Mouse (Mus musculus): Measurements from ENCODE around the gene Smim24. TPM values are rescaled to one million over a fixed set of nuclear protein-coding genes. Genes with fewer than 3 reads are reported as not detected.
A peak's percentile ranks its signal among the peaks of the same experiment; 100 is the strongest.

The Smim24 gene
- total and polyA plus RNA-seq, 2 experiments, result 1.3 to 4.1 TPM

DNA sequence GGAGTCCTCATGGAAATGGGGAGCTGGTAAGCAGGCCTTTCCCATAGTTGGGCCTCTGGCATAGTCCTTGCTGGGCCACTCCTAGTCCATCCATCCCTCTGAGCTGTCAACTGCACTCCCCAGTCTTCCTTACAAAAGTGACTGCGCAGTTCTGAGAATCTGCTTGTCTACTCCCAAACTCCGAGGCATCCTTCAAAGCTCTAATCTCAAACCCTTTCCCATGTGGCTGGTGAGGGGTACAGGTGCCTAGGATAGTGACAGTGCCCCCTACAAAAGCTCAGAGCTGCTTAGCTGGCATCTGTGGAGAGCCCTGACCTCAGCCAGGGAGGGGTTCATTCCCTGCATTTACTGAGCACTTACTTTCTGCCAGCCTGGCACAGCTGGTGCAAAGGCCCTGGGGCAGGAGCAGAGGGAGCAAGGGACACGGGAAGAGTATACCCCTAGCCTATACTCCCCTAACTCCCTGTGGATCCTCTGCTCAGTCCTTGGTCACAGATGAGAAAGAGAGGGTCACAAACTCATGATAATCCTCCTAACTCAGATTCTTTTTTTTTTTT lies 29.9 kb downstream of the Smim24 start:
- Histone ChIP-seq H3K27ac (replicated peaks; ENCODE audit: insufficient read depth, low read depth, low read length) (peak overlapping the region; percentile 80), H3K79me2 (ENCODE audit: control insufficient read depth, insufficient read depth, low read length) (peaks cover 65% of the 10 kb centered on the region), H3K36me3 (ENCODE audit: control insufficient read depth, insufficient read depth, low read length) (no peaks in the 10 kb centered on the region), H3K9ac (ENCODE audit: low read depth, low read length) (peak overlapping the region; percentile 60), H3K4me1 (ENCODE audit: control insufficient read depth, insufficient read depth, low read length) (peaks cover 63% of the 10 kb centered on the region), H3K4me3 (ENCODE audit: insufficient read depth, low read depth, low read length) (no peak overlapping the region), H3K27me3 (ENCODE audit: control insufficient read depth, insufficient read depth, low read length) (no peaks in the 10 kb centered on the region)
- TF ChIP-seq POLR2A (IDR thresholded peaks at IDR 0.05; ENCODE audit: extremely low read depth, insufficient read depth, low read length), result no peak
- no peak for TF ChIP-seq CTCF (IDR thresholded peaks at IDR 0.05; ENCODE audit: low read depth, low read length)
- WGBS, result 73% methylated on average over 3 of the region's 3 CpGs
- no peak for DNase-seq (ENCODE audit: extremely low read depth, low read depth, low spot score)

DNA sequence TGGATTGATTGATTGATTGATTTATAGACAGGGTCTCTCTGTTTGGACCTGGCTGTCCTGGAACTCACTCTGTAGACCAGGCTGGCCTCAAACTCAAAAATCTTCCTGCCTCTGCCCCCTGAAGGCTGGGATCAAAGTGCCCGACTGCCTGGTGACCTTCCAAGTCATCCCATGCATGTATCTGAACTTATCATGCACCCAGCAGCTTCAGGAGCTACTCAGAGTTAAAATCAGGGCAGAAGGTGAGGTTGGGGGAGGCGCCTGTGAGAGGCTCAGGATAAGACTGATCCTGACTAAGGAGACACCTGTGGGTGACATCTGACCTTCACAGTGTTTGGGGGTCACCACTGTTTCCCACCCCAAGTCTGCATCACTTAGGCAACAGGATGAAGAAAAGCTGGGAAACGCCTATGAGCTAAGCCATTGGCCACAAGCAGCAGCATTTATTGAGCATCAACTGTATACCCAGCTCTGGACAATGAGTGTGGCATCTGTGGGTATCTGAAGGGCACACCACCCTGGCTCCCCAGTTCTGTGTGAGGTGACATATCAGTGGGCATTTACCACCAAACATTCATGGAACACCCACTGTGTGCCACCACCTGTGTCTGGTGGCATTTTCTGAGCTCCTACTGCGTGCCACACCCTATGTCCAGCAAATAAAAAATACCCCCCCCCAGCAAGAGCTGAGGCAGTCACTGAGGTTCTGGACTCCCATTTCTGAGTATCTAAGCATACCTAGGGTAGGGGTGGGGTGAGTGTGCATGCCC lies 30.8 kb downstream of the Smim24 start:
- WGBS, result 62% methylated on average over 4 of the region's 4 CpGs
- H3K27ac ChIP-seq (replicated peaks; ENCODE audit: insufficient read depth, low read depth, low read length), result peak overlapping the region; percentile 83
- peak overlapping the region; percentile 84; the same call in 1 of the 2 replicates for H3K4me3 ChIP-seq (ENCODE audit: insufficient read depth, low read depth, low read length)
- peaks cover 68% of the 10 kb centered on the region for H3K79me2 ChIP-seq (ENCODE audit: control insufficient read depth, insufficient read depth, low read length)
- no peak for DNase-seq (ENCODE audit: extremely low read depth, low read depth, low spot score)
- no peak for TF ChIP-seq CTCF (IDR thresholded peaks at IDR 0.05; ENCODE audit: low read depth, low read length)
- TF ChIP-seq POLR2A (IDR thresholded peaks at IDR 0.05; ENCODE audit: extremely low read depth, insufficient read depth, low read length), result no peak
- peaks cover 55% of the 10 kb centered on the region for H3K4me1 ChIP-seq (ENCODE audit: control insufficient read depth, insufficient read depth, low read length)
- no peaks in the 10 kb centered on the region for H3K36me3 ChIP-seq (ENCODE audit: control insufficient read depth, insufficient read depth, low read length)
- no peaks in the 10 kb centered on the region for H3K27me3 ChIP-seq (ENCODE audit: control insufficient read depth, insufficient read depth, low read length)
- H3K9ac ChIP-seq (ENCODE audit: low read depth, low read length), result peak overlapping the region; percentile 68

DNA sequence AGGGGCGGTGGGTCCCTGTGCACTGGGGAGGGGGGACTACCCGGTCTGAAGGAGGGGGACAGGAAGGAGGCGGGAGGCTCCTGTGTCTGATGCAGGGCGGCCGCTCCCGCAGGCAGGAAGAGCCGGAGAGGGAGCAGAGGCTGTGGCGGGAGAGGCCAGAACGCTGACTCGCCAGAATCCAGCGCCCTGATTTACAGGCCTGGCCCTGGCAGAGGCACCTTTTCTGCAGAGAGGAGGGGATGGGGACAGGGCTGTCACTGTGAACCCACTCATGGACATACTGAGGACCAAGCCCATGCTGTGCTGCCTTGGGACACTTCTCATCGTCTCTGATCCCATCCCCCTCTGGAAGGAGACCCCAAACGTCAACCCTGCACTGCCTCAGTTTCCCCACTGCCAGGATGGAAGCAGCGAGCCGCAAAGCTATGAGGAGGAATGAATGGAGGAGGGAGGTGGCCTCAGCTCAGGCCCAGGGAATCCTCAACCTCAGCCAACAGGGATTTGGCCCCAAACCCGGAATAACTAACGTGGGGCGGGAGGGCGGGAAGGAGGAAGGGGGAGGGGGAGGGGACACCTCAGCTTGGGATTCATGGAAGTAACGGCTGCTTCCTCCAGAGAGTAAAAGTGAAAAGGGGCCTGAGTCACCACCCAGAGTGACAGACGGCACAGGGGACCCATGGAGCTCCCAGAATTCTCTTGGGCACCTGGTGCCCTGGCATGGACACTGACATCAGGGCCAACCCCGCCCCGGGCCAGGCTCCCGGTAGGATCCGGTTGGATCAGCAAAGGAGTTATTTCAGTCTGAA lies 31.6 kb downstream of the Smim24 start:
- Histone ChIP-seq H3K4me1 (ENCODE audit: control insufficient read depth, insufficient read depth, low read length) (peaks cover 50% of the 10 kb centered on the region), H3K27me3 (ENCODE audit: control insufficient read depth, insufficient read depth, low read length) (no peaks in the 10 kb centered on the region), H3K9ac (ENCODE audit: low read depth, low read length) (peak overlapping the region; percentile 86), H3K79me2 (ENCODE audit: control insufficient read depth, insufficient read depth, low read length) (peaks cover 62% of the 10 kb centered on the region), H3K36me3 (ENCODE audit: control insufficient read depth, insufficient read depth, low read length) (no peaks in the 10 kb centered on the region), H3K4me3 (ENCODE audit: insufficient read depth, low read depth, low read length) (peak overlapping the region; percentile 84), H3K27ac (replicated peaks; ENCODE audit: insufficient read depth, low read depth, low read length) (peak overlapping the region; percentile 98)
- WGBS, result 18% methylated on average over 25 of the region's 25 CpGs
- TF ChIP-seq CTCF (IDR thresholded peaks at IDR 0.05; ENCODE audit: low read depth, low read length) (no peak), POLR2A (IDR thresholded peaks at IDR 0.05; ENCODE audit: extremely low read depth, insufficient read depth, low read length) (no peak)
- peak; percentile 81 for DNase-seq (ENCODE audit: extremely low read depth, low read depth, low spot score)

DNA sequence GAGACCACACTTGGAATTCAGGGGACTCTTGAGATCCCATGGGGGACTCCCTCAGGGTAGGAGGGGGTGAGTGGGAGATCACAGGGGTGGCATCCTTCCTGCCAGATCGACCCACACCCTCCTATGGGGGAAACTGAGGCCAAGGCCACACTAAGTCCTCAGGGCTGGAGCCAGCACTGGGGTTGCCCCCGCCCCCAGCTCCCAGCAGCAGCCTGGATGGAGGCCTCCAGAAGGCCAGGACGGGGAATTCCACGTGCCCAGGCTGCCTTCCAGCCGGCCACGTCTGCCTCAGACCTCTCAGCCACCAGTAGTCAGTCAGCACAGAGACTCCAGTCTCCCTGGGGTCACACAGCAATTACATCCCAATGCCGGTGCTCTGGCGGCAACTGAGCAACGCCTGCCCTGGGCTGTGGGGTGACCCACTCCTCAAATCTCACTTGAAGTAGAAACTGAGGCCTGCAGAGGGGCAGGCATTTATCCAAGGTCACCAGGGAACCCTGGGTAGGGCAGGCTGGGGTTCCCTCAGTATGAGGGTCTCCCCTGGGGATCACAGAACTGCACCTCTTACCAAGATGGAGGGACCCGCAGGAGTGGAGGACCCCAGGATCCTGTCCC lies 32.5 kb downstream of the Smim24 start:
- H3K79me2 ChIP-seq (ENCODE audit: control insufficient read depth, insufficient read depth, low read length), result peaks cover 55% of the 10 kb centered on the region
- peaks cover 41% of the 10 kb centered on the region for H3K4me1 ChIP-seq (ENCODE audit: control insufficient read depth, insufficient read depth, low read length)
- TF ChIP-seq POLR2A (IDR thresholded peaks at IDR 0.05; ENCODE audit: extremely low read depth, insufficient read depth, low read length) (no peak), CTCF (IDR thresholded peaks at IDR 0.05; ENCODE audit: low read depth, low read length) (no peak)
- H3K27ac ChIP-seq (replicated peaks; ENCODE audit: insufficient read depth, low read depth, low read length), result peak overlapping the region; percentile 98
- 12% methylated on average over 10 of the region's 10 CpGs for WGBS
- H3K27me3 ChIP-seq (ENCODE audit: control insufficient read depth, insufficient read depth, low read length), result no peaks in the 10 kb centered on the region
- peak; percentile 66 for DNase-seq (ENCODE audit: extremely low read depth, low read depth, low spot score)
- peak overlapping the region; percentile 84 for H3K4me3 ChIP-seq (ENCODE audit: insufficient read depth, low read depth, low read length)
- H3K9ac ChIP-seq (ENCODE audit: low read depth, low read length), result peak overlapping the region; percentile 86
- H3K36me3 ChIP-seq (ENCODE audit: control insufficient read depth, insufficient read depth, low read length), result no peaks in the 10 kb centered on the region

DNA sequence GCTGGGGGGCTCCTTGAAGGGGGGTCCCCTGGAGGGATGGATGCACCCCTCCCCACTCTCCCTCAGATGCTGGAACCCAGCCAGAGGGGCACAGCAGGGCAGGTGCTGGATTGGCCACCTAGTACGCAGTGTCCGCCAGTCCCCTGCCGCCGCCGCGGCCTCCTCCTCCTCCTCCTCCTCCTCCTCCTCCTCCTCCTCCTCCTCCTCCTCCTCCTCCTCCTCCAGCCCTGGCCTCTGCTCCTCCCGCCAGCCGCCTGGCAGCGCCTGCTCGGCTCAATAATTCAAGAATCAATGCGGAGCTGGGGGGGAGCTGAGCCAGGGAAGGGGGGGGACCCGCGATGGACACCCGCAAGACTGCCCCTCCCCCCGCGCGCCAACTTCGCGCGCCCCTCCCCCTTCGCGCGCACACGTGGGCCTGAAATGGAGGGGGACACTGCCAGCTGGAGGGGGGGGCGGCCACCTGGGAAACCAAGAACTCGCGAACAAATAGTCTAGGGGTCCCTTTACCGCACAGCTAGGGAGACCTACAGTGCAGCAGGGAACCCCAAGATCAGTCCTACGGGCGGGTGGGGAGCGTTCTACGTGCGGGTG lies 33.3 kb downstream of the Smim24 start:
- Histone ChIP-seq H3K27ac (replicated peaks; ENCODE audit: insufficient read depth, low read depth, low read length) (peak overlapping the region; percentile 98), H3K4me3 (ENCODE audit: insufficient read depth, low read depth, low read length) (peak overlapping the region; percentile 84), H3K4me1 (ENCODE audit: control insufficient read depth, insufficient read depth, low read length) (peaks cover 33% of the 10 kb centered on the region), H3K27me3 (ENCODE audit: control insufficient read depth, insufficient read depth, low read length) (no peaks in the 10 kb centered on the region), H3K79me2 (ENCODE audit: control insufficient read depth, insufficient read depth, low read length) (peaks cover 48% of the 10 kb centered on the region), H3K9ac (ENCODE audit: low read depth, low read length) (peak overlapping the region; percentile 86), H3K36me3 (ENCODE audit: control insufficient read depth, insufficient read depth, low read length) (no peaks in the 10 kb centered on the region)
- 0% methylated on average over 25 of the region's 33 CpGs for WGBS
- TF ChIP-seq CTCF (IDR thresholded peaks at IDR 0.05; ENCODE audit: low read depth, low read length), result no peak
- no peak for TF ChIP-seq POLR2A (IDR thresholded peaks at IDR 0.05; ENCODE audit: extremely low read depth, insufficient read depth, low read length)
- peak; percentile 37 for DNase-seq (ENCODE audit: extremely low read depth, low read depth, low spot score)
